Mouse (Mus musculus): Measurements from ENCODE around the gene Chrm2. TPM values are rescaled to one million over a fixed set of nuclear protein-coding genes. Genes with fewer than 3 reads are reported as not detected.
A peak's percentile ranks its signal among the peaks of the same experiment; 100 is the strongest.

The Chrm2 gene
- total RNA-seq, 2 experiments from 2014 or later = 7.5 to 9.3 TPM

GRCm38 (mm10) chr6:36508469-36508868 is 120.6 kb downstream of the Chrm2 start:
- DNase-seq = no peak
- intact Hi-C loops (cut with DNase I) = no loop called here

DNA sequence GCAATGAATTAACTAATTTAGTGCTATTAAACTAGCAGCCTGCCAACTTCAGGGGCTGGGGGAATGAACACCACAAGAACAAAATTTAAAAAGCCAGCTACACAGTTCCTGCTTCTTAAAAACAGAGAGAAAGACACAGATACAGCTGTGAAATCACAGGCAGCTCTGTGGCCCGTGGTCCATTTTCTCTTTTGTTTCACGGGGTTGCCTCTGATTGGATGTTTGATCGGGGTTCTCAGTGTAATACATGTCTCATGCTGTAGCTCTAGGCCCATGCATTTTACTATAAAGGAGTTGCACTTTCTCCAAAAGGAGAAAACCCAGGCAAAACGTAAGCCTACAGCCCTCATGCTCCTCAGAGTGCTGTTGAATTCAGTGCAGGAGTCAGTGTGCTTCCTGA is 128.6 kb downstream of the Chrm2 start:
- no peak for DNase-seq
- intact Hi-C loops (cut with DNase I) = no loop called here

- DNase-seq = no peak
- intact Hi-C loops (cut with DNase I) = no loop called here
Observed at GRCm38 (mm10) chr6:36517242-36517641, 129.4 kb downstream of the Chrm2 start.

- no peak for DNase-seq
- intact Hi-C loops (cut with DNase I) = no loop called here
Observed at GRCm38 (mm10) chr6:36523599-36523998, 135.7 kb downstream of the Chrm2 start.

DNA sequence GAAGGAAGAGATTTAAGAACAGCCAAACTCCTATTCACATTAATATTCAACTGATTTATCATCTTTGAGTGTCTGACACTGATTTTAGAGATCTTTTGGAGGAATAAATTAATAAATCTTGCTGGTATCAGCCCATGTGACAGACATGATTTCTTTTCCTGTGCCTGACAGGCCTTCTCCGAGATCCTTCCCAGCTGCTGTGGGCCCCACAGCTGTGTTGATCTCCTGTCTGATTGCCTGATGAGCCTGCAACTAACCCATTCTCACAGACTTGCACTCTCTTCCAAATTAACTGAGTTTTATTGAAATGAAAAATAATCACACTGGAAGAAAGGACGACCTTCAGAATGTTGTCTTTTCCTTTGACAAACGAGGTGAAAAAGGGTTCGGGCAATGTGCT is 140.6 kb downstream of the Chrm2 start:
- intact Hi-C loops (cut with DNase I) = no loop called here
- DNase-seq = no peak

GRCm38 (mm10) chr6:36541247-36541646 is 153.4 kb downstream of the Chrm2 start:
- intact Hi-C loops (cut with DNase I) = no loop called here
- no peak for DNase-seq

- intact Hi-C loops (cut with DNase I) = no loop called here
- DNase-seq = peak; percentile 10
Observed at GRCm38 (mm10) chr6:36566886-36567285, 179.0 kb downstream of the Chrm2 start.

Small RNA genes lying within 50 kb of the gene (microRNA-seq; reads per million reads assigned to microRNA genes)
- 818 reads per million, percentile 74 among the genes with 10 or more reads in this experiment for gene Mir490
